Mouse (Mus musculus) c-Kit-negative CD71-positive TER-119-positive erythroid progenitor cells, embryonic 14.5 days (primary cell): ENCODE data around the gene Cd40.

Experiments used
- DNase-seq: peaks from one replicate; pipeline ENCODE4 v3.0.0-alpha.2; 2013; ENCODE audit warnings: low read depth, low spot score

Gene Cd40

DNA sequence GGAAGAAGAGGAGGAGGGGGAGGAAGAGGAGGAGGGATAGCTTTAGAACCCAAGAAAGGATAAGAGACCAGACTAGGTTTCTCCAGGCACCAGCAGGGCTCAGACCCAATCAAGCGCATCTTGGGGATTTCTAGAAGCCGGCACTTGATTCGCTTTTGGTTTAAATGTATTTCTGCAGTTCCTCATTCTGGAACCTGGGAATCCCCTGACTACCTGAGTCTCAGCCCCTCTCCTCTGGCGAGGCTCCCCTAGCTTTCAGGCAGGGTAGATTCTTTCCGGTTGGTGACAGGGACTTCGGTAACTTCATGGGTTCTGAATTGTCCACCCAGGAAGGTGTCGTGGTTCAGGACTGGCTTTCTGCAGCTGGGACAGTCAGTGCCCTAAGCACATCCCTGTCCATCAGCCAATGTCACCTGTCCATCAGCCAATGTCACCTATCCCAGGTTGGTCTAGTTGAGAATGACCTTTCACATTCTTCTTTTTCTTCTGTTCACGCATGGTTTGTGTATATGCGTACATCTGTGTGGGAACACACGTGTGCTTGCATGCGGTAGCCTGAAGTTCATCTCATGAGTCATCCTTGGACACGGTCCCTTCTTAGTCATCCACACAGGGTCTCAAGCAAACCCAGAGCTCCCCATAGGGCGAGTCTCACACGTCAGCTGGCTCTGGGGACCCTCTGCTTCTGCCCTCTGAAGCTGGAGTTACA is 1.1 kb downstream of the Cd40 start:
- DNase-seq = no peak

DNA sequence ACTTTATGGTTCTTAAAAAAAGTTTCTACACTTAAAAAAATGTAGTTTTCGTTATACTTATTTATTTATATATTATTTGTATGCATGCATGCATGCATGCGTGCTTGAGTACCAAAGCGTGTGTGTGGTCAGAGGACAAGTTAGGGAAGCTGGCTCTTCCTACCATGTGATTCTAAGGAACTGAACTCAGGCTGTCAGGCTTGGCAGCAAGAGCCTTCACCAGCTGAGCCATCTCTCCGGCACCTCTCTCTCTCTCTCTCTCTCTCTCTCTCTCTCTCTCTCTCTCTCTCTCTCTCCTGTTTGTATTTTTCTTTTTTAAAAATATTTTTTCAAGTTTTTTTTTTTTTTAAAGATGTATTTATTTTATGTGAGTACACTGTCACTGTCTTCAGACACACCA is 4.5 kb downstream of the Cd40 start:
- DNase-seq = no peak

DNA sequence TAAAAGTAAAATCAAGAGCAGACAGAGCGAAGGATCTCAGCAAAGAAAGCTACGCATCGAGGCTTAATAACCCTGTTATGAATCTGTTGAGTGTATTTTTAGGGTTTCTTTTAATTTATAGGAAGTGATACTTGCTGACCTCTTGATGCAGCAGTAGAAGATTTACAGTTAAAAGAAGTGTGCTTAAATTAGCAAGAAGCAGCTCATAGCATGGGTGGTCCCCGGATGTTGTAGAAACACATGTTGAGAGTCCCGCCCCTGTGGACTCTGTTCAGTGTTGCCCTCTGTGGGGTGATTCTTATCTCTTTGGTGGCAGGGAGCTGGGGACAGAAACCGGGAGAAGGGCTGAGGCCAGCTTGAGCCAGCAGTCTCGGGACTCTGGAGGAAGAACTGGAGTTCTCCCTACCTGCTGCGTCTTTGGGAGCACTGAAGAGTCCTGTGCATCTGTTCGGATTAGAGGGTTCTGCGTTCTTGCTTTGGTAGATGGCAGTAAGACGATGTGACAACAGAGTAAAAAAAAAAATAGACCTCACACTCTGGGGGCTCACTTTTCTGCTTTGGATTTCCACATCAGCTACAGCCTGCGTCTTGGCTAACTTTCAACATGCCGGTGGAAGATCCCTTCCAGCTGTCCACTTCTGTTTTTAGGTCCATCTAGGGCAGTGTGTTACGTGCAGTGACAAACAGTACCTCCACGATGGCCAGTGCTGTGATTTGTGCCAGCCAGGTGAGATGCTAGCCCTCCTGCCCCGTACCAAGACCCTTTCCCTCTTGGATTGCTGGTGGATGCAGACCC is 6.4 kb downstream of the Cd40 start:
- DNase-seq = no peak

DNA sequence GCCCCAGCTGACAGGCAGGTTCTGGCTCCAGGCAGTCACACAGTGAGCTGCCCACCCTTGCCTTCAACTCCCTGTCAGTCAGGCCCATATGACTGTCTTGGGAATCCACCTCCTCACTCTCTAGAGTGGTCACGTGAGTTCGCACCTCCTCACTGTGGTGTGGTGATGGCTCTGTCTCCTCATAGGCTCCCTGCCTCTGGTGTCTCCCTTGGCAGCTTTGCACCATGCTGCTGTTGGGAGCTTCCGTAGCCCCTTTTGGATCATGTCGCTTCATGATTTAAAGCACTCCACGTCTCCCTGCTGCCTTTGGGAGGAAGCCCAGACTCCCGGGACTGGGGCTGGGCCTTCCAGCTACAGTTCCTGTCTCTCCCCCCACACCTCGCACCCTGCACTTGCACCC is 9.1 kb downstream of the Cd40 start:
- DNase-seq = no peak

DNA sequence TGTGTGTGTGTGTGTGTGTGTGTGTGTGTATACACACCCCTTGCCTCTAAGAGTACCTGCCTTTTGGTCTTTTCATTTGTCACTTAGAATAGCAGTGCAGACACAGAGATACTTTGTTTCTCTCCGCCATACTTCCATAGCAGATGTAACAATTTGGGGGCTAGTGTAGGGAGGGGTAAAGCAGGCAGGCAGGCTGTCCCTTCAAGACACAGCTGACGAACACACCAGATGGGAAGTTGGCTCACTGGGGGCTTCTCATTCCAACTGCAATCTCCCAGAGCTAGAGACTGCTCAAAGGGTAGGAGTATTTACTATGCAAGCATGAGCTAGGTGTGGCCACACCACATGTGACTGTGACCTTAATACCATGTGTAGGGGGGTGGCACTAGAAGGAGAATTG is 13.4 kb downstream of the Cd40 start:
- no peak for DNase-seq

DNA sequence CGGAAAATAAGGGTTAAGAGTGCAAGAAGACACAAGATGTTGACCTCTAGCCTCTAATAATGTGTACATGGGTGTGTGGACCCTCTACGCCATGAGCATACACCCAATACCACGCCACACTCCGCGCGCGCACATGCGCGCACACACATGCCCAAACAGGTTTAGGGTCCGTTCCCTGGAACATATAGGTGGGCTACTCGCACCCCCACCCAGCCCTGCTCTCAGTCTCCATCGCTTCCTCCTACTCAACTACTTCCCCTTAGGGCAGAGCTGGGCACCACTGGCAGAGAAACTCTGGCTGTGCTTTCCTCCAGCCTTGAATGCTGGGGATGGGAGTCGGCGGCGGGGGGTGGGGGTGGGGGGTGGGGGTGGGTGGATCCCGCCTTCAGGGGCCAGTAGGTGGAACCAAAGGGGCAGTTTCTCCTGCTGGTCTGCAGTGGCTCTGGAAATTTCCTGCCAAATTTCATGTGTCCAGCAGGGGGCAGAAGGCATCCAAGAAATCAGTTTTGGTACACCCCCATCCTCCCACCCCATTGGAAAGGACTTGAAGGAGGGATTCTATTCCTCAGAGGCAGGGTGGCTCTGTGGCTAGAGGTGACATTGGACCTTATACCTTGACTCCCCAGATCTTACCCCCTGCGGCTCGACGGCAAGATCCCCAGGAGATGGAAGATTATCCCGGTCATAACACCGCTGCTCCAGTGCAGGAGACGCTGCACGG is 14.8 kb downstream of the Cd40 start:
- DNase-seq = no peak

DNA sequence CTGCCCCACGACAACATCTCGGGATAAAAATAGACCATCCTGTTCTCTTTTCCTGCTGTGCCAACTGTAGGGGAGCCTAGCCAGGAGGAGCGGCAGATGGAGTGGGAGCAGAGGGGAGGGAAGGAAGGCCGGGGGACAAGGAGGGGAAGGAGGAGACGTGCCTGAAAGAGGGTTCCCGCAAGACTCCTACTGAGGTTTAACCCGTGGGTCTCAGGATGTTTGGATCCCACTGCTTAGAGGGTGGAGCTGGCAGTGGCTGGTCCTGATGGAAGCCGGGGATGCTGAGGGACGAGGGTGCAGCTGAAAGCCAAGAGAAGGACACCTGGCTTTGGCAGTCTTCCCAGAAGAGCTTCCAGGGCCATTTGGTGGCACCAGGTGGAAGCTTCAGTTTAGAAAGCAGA is 18.0 kb downstream of the Cd40 start:
- no peak for DNase-seq

DNA sequence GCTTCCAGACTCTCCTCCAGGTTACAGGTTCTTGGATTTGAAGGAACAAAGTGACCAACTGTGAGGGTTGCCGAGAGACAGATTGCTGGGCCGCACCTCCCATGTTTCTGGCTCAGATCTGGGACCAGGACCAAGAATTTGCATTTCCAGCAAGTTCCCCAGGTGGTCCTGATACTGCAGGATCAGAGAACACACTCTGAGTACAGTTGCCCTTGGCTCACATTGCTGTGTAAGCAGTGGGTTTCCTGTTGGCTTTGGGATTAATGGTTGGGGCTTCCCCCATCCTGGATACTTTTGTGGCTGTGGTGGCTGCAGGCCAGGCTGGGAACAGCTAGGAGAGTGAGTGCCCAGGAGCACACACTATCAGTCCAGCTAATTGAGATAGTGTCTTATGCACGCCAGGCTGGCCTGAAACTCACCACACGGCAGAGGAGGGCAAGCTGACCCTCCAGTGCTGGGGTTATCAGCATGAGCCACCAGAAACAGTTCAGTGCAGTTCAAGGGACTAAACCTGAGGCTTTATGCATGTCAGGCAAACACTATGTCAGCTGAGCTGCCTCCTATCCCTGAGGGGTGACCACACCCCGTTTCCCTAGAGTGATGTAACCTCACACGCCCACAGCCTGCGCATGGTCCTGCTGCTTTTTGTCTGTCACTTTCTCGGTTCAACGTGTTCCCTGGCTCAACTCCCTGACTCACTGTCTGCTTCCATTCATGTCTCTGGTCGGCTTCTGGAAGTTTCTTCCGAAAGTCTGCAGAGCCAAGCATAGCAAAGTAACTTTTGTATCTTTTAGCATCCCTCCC is 18.9 kb downstream of the Cd40 start:
- no peak for DNase-seq

DNA sequence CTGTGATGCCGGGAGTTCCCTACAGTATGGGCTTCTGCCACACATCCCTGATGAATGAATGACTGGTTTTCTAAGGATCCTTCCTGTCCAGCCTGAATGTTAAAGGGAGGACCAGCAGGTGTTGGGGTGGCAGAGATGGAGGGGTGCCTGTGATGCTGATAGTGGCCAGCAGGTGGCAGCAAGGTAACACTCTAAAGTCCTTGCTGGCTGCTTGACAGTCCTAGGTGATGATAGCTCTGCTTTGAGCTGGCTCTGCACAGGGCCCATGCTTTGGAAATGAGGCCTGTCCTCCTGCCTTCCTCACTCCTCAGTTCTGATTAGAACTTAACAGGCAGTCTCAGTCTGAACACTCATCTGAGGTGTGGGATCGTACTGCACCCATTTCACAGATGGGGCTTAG is 19.5 kb downstream of the Cd40 start:
- DNase-seq = peak; percentile 25

DNA sequence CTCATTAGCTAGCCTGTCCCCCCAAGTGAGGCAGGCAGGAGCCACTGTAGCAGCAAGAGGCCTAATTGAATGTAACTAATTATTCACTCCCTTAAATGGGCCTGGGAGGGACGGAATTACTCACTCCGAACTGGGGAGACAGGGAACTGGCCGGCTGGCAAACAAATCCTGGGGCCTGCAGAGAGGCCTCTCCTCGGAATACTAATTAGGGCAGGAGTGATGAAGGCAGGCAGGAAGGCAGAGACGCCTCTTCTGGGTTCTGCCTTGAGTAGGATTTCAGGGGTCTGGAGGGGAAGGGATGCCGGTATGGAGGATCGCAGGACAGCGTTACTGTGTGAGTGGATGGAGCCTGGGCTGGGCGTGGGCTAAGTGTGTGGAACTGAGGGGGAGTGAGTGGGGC is 21.6 kb downstream of the Cd40 start:
- DNase-seq = no peak

DNA sequence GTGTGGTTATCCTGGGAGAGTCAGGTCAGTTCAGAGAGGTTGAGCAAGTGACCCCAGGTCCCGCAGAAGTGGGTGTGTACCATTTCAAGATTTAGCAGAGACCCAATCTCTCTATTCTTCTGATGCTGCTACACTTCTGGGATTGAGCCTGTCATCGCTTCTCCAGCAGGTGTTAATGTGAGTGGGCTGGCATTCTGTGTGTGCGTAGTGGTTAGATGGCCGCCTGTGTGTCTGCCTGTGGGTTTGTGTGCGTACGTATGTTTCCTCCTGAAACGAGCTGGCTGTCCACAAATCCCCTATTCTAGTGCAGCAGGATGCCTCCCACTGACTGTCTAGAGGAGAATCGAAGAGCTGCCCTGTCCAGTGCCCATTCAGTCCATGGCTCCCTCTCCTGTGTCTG is 22.6 kb downstream of the Cd40 start:
- no peak for DNase-seq

DNA sequence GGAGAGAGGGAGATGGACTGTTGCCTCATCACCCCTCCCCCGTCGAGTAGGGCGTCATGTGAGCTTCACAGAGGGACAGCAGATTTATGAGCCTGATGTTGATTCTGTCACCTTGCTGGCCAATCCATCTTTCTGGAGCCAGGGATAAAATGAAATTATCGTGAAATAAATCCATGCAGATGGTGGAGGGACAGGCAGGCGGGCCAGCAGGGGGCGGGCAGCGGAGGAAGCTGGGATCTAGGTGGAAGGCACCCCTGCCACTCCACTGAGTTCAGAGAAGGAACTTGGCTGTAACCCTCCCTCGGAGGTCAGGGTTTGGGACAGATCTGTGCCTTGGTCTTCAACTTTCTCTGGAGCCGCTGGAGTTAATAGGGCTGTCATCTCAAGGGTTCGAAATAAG is 23.2 kb downstream of the Cd40 start:
- DNase-seq = no peak

DNA sequence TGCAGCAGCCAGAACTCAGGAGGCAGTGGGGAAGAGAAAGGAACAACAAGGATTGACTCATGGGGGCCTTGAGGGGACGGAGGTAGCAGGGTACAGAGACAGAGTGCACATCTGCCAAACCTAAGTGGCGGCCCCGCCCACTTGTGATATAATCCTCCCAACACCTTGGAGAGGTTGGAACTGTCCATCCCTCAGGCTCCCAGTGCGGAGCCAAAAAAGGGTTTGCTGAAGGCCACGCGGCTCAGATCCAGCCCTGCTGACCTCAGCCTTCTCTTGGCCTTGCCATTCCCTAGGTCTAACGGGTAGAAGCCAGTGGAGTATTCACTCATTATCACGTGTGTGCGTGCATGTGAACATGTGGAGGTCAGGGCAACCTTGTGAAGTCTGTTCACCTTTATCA is 25.2 kb downstream of the Cd40 start:
- no peak for DNase-seq

DNA sequence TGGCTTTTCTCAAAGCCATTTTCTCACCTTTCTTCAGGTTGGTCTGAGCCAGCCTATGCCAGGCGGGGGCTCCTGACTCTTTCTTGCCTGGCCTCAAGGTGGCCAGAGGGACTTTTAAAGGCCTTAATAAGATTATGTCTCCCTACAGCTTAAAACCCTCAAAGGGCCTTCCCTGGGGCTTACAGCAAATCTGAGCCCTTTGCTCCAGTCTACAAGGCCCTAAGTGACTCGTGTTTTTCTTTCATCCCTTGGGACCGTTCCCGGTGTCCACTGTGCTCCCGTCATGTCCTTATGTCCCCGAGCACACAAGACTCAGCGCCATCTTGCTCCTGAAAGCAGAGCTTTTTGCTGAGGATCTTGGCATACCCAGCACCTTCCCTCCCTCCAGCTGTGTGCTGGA is 25.8 kb downstream of the Cd40 start:
- DNase-seq = no peak

DNA sequence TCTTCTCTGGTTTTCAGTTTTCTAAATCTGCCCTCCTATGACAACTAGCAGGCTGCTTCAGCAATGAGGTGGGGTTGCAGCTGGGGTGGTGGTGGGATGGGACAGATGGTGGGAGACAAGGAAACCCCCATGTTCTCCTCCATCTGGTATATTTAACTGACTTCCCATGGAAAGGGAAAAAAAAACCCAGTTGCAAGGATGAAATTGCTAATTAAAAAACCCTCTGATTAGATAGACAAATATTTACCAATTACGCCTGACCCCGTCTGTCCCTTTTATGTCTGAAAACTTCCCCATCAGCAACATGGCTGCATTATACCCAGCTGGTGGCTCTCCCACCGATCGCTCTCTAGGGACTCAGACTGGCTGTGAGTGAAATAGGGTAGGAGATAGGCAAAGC is 31.2 kb downstream of the Cd40 start:
- DNase-seq = no peak

DNA sequence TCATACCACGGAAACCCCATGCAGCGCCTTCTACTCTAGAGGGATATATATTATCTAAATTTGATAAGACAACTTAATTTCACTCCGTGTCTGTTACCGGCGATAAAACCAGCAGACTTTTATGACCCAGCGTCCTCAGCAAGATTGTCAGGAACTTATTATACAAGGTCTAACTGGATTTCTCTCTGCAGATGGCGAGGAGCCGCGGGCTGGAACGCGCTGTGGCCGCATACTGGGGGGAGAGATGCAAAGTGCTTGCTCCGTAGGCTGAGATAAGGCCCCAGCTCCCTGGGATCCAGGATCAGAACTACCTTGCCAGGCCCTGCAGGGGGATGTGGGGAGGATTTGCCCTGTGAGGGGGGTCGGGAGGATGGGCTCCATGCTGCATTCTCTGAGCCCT is 34.0 kb downstream of the Cd40 start:
- DNase-seq = no peak

DNA sequence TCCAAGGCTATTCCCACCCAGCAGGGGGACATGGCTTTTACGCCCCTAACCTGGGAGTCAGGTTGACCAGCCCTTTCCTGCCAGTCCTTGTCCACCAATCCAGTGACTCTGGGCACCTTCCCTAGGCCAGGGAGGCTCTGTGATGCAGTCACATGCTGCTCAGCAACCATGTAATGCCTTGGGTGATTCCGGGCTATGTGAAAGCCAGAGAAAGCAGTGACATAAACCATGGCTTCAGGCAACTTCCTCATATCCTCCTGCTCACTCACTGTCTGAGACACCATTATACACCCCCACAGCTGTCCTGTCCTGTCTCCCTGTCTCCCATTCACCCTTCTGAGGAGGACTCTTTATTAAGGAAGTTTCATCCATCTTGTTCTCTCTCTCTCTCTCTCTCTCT is 35.2 kb downstream of the Cd40 start, which contains the start of gene 1700025C18Rik:
TSS of gene 1700025C18Rik (minus strand) at position 101 of the 400 bp plus-strand sequence.
- DNase-seq = no peak

DNA sequence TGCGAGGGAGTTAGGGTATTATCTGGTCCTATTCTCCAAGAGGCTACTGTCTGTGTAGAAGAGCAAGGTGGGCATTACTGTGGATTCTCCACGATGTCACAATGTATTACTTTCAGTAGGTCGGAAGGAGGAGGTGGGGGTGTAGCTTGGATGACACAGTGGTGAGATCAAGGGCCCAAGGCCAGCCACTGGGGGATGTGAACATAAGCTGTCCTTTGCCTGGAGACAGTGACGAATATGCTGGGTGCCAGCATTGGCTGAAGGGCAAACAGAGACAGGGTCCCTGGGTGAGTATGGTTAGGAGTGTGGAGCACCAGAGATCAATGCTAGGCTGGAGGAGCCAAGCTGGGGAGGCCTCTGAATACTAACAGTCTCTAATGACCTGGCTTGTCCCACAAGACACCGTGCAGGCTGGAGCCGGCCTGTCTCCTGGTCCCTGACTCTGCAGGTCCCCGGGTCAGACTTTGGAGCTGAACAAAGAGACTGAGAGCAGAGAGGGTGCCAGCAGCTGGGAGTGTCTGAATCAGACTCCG is 36.1 kb downstream of the Cd40 start:
- no peak for DNase-seq

DNA sequence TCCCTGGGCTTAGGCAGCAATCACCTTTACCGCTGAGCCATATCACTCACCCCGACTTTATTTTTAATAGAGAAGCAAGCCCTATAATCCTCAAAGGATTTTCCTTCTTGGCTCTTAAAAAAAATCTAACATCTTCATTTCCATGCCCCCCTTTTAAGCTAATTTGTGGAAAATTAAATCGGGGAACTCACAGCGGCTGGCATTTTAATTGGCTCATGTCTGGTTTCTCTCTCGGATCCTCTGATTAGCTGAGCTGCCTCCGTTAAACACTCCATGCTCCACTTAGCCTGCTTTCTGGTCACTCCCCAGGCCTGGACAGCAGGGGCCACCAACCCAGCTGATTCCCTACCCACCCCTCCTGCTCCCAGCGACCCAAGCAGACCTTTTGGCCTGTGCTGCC is 37.0 kb downstream of the Cd40 start:
- no peak for DNase-seq

DNA sequence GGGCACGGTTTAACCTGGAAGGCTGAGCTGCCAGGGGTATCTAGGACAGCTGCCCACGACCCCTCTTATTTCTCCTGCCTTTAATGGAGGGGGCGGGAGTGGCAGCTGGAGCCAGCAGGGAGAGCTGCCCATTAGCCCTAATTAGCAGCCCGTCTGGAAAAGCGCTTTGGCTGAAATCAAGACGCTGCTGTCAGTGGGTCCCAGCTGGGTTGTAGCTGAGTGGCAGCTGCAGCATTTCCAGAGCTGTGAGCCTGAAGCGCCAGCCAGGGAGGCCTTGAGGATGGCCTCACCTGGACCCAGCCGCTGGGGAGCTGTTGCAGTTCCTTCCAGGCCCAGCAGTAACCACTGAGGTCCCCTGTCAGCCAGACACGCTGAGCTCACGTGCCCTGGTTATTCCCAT is 40.9 kb downstream of the Cd40 start:
- DNase-seq = no peak

DNA sequence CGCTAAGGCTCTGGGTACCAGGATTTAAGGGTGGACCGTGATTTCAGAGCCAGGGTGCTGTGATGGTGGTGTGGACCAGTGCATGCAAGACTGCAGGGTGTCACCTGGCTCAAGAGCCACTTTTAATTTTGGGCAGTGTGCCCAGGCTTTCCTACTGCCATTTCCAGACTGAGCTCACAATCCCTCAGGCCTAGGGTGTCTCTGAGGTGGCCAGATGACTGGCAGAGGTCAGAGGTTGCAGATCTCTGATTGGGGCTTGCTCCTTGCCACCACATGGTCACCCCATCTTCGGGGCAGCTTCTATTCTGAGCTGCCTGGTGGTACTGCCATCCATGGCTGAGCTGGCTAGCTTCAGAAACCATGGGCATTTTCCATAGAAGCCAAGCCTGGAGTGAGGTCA is 43.4 kb downstream of the Cd40 start:
- no peak for DNase-seq

DNA sequence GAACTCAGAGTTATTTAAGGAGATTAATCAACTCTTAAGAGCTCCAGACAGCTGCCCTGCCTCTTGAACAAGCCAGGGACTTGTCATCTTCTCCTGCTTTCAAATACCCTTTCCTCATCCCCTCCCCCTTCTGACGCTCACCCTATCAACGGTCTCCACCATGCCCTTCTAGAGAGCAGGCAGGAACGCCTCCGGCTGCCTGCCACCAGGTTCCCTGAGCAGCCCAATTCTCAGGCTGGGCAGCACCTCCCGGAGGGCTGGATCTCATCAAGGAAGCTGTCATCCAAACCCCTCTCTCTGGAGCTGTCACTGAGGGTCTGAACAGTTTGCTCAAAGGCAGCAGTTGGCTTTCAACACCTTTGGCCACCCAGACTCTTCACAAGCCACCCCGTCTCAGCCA is 45.3 kb downstream of the Cd40 start:
- DNase-seq = no peak
